Mouse (Mus musculus): ENCODE data around the gene Pdxp. TPM values are rescaled to one million over a fixed set of nuclear protein-coding genes. Genes with fewer than 3 reads are reported as not detected.
A peak's percentile ranks its signal among the peaks of the same experiment; 100 is the strongest.

Gene Pdxp
- total RNA-seq, 1 experiment from 2014 or later = 8.4 TPM

DNA sequence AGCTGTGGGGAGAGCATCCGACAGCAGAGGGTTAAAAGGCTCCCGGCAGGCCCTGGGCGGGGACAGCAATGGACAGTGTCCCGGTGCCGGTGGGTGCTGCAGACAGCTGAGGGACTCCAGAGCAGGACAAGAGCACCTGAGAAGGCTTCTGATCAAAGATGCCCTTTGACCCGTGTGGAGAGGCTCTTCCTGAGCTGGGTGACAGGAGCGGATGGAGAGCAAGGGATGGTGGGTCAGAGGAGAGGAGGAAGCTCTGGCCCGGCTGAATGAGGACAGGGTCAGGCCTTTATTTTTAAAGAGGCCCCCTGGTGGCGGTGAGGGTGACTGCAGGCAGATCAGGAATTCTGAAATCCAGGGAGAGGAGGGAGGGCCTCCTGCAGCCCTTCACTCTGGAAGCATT, 28.9 kb downstream of the Pdxp start:
- ATAC-seq (replicated peaks in 1 of 2; ENCODE audit: insufficient read depth in 1 of 2, low FRiP score in 2 of 2, low TSS enrichment in 1 of 2, low read depth in 1 of 2, poor library complexity in 2 of 2, severe bottlenecking in 2 of 2) = peak; percentile 66 to 67

GRCm38 (mm10) chr15:78946232-78946631, 32.5 kb downstream of the Pdxp start:
- ATAC-seq (replicated peaks in 1 of 2; ENCODE audit: insufficient read depth in 1 of 2, low FRiP score in 2 of 2, low TSS enrichment in 1 of 2, low read depth in 1 of 2, poor library complexity in 2 of 2, severe bottlenecking in 2 of 2) = no peak

- peak; percentile 89 to 92 for ATAC-seq (replicated peaks in 1 of 2; ENCODE audit: insufficient read depth in 1 of 2, low FRiP score in 2 of 2, low TSS enrichment in 1 of 2, low read depth in 1 of 2, poor library complexity in 2 of 2, severe bottlenecking in 2 of 2)
Observed at GRCm38 (mm10) chr15:78947657-78948056, 33.9 kb downstream of the Pdxp start, which contains the start of gene Triobp. Gene Triobp, plus strand, starts transcription at chr15:78947724.

DNA sequence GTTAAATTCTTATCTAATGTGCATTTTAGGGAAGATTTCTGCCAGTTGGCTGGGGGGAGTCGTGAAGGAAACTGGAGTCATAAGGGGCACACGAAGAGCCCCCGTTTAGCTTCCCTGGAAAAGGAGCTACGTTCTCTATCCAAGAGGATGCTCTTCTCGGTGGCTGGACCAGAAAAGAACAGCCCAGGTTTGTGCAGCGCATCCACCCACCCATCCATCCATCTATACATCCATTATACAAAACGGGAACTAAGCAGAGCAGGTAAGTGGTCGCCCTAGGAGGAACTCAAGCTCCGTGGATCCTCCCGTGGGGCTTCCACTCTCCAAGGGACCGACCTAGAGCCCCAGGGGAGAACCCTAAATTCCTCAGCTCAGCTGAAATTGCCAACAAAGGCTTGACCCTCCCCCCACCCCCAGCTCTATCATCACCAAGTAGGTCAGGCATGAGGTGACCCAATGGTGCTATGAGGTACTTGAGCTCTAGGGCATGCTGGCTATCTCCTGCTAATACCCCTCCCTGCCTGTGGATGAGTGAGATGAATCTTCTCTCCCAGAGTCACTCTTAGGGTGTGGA, 34.5 kb downstream of the Pdxp start:
- ATAC-seq (replicated peaks in 1 of 2; ENCODE audit: insufficient read depth in 1 of 2, low FRiP score in 2 of 2, low TSS enrichment in 1 of 2, low read depth in 1 of 2, poor library complexity in 2 of 2, severe bottlenecking in 2 of 2) = no peak

GRCm38 (mm10) chr15:78948883-78949282, 35.2 kb downstream of the Pdxp start:
- no peak for ATAC-seq (replicated peaks in 1 of 2; ENCODE audit: insufficient read depth in 1 of 2, low FRiP score in 2 of 2, low TSS enrichment in 1 of 2, low read depth in 1 of 2, poor library complexity in 2 of 2, severe bottlenecking in 2 of 2)

DNA sequence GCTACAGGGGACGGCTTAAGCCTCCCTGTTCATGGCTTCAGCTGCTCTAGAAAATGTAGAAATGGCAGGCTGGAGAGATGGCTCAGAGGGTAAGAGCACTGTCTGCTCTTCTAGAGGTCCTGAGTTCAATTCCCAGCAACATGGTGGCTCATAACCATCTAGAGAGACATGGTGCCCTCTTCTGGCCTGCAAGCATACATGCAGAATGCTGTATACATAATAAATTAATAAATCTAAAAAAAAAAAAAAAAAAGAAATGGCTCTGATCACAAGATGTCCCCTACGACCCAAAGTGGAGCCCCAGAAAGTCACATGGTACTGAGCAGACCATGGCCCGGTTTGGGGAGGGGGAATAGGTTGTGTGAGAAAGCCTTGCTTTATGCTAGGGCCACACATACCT, 41.9 kb downstream of the Pdxp start:
- ATAC-seq (replicated peaks in 1 of 2; ENCODE audit: insufficient read depth in 1 of 2, low FRiP score in 2 of 2, low TSS enrichment in 1 of 2, low read depth in 1 of 2, poor library complexity in 2 of 2, severe bottlenecking in 2 of 2) = no peak

DNA sequence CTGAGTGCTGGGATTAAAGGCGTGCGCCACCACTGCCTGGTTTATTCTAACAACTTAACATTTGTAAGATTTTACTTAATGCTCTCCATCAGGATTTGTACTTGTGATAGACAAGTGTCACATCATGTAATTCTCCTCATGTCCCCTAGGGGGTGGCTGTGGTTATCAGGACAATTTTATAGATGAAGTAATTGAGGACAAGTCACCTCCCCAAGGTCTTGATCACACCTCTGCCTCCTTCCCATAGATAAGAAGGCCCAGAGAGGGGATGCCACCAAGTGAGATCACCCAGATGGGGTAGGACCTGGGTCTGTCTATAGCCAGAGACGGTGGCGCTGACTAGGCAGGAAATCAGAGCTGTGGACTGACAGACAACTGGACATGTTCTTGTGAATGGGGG, 42.6 kb downstream of the Pdxp start:
- no peak; a peak in 1 of 4 replicates for ATAC-seq (replicated peaks in 1 of 2; ENCODE audit: insufficient read depth in 1 of 2, low FRiP score in 2 of 2, low TSS enrichment in 1 of 2, low read depth in 1 of 2, poor library complexity in 2 of 2, severe bottlenecking in 2 of 2)

GRCm38 (mm10) chr15:78957021-78957420, 43.3 kb downstream of the Pdxp start:
- no peak for ATAC-seq (replicated peaks in 1 of 2; ENCODE audit: insufficient read depth in 1 of 2, low FRiP score in 2 of 2, low TSS enrichment in 1 of 2, low read depth in 1 of 2, poor library complexity in 2 of 2, severe bottlenecking in 2 of 2)

- no peak for ATAC-seq (replicated peaks in 1 of 2; ENCODE audit: insufficient read depth in 1 of 2, low FRiP score in 2 of 2, low TSS enrichment in 1 of 2, low read depth in 1 of 2, poor library complexity in 2 of 2, severe bottlenecking in 2 of 2)
Observed at GRCm38 (mm10) chr15:78959537-78959936, 45.8 kb downstream of the Pdxp start.

- ATAC-seq (replicated peaks in 1 of 2; ENCODE audit: insufficient read depth in 1 of 2, low FRiP score in 2 of 2, low TSS enrichment in 1 of 2, low read depth in 1 of 2, poor library complexity in 2 of 2, severe bottlenecking in 2 of 2) = no peak
Observed at GRCm38 (mm10) chr15:78960088-78960487, 46.4 kb downstream of the Pdxp start.

GRCm38 (mm10) chr15:78962885-78963284, 49.2 kb downstream of the Pdxp start:
- ATAC-seq (replicated peaks in 1 of 2; ENCODE audit: insufficient read depth in 1 of 2, low FRiP score in 2 of 2, low TSS enrichment in 1 of 2, low read depth in 1 of 2, poor library complexity in 2 of 2, severe bottlenecking in 2 of 2) = peak; percentile 70 to 87

Other genes starting within 250 kb of the Pdxp start
- 0.20 and 1.3 TPM in 2 replicates for gene Elfn2, start 195.1 kb upstream of the Pdxp start, total RNA-seq (2017)
- 45.7 and 53.7 TPM in 2 replicates for gene Mfng, start 140.4 kb upstream of the Pdxp start, total RNA-seq (2017)
- gene Card10, start 110.9 kb upstream of the Pdxp start, total RNA-seq (2017) = 0.13 TPM in 1 of 2 replicates, not detected in the other
- gene Cdc42ep1, start 71.3 kb upstream of the Pdxp start, total RNA-seq (2017) = not detected in 2 replicates
- not detected in 2 replicates for gene Lgals2, start 58.4 kb upstream of the Pdxp start, total RNA-seq (2017)
- gene Gga1, start 36.7 kb upstream of the Pdxp start, total RNA-seq (2017) = 11.9 and 12.3 TPM in 2 replicates
- 1.7 TPM in 1 of 2 replicates, not detected in the other for gene Gm49510, start 14.3 kb upstream of the Pdxp start, total RNA-seq (2017)
- 19.9 and 27.4 TPM in 2 replicates for gene Sh3bp1, start 14.2 kb upstream of the Pdxp start, total RNA-seq (2017)
- gene Lgals1, start 12.8 kb downstream of the Pdxp start, total RNA-seq (2017) = 77.1 and 108 TPM in 2 replicates
- gene Nol12, start 21.0 kb downstream of the Pdxp start, total RNA-seq (2017) = 23.7 and 37.5 TPM in 2 replicates
- gene Triobp, start 33.8 kb downstream of the Pdxp start, total RNA-seq (2017) = 28.3 and 39.2 TPM in 2 replicates
- gene H1f0, start 114.5 kb downstream of the Pdxp start, total RNA-seq (2017) = 75.7 and 76.0 TPM in 2 replicates
- 1.5 and 1.7 TPM in 2 replicates for gene Galr3, start 128.0 kb downstream of the Pdxp start, total RNA-seq (2017)
- gene Ankrd54, start 149.0 kb downstream of the Pdxp start, total RNA-seq (2017) = 15.1 and 15.6 TPM in 2 replicates
- gene Eif3l, start 161.3 kb downstream of the Pdxp start, total RNA-seq (2017) = 204 and 224 TPM in 2 replicates
- 3.4 and 6.7 TPM in 2 replicates for gene Micall1, start 195.0 kb downstream of the Pdxp start, total RNA-seq (2017)
- 42.5 and 72.2 TPM in 2 replicates for gene Polr2f, start 227.1 kb downstream of the Pdxp start, total RNA-seq (2017)
- 0.84 and 1.9 TPM in 2 replicates for gene 1700088E04Rik, start 227.3 kb downstream of the Pdxp start, total RNA-seq (2017)